Mouse (Mus musculus) liver, embryonic 13.5 days (tissue): Measurements from ENCODE around the gene Dynlrb1. TPM values are rescaled to one million over a fixed set of nuclear protein-coding genes. Genes with fewer than 3 reads are reported as not detected.

Experiments
- ATAC-seq: fragments of 200-750 bp; cut with Nextera tagmentation; 2 replicates; pipeline ENCODE4 v1.8.0; 2017; ENCODE audit warnings: low read depth, mild to moderate bottlenecking, moderate number of reproducible peaks, moderate library complexity
- DNase-seq: peaks from one replicate; pipeline ENCODE4 v3.0.0; 2022
- H3K27ac ChIP-seq: fragments of 300-500 bp; sonication (generic); 2 replicates; pipeline ENCODE4 v1.5.1; 2015; ENCODE audit warnings: moderate library complexity, mild to moderate bottlenecking, inconsistent platforms
- H3K27me3 ChIP-seq: fragments of 300-500 bp; sonication (generic); 2 replicates; pipeline ENCODE4 v1.6.1; 2015; ENCODE audit warnings: mild to moderate bottlenecking, inconsistent platforms
- H3K36me3 ChIP-seq: fragments of 300-500 bp; sonication (generic); 2 replicates; pipeline ENCODE4 v1.6.1; 2015; ENCODE audit warnings: mild to moderate bottlenecking, inconsistent platforms
- H3K4me1 ChIP-seq: fragments of 300-500 bp; sonication (generic); replicated peaks from 2 replicates; pipeline ENCODE4 v1.6.1; 2015; ENCODE audit warnings: inconsistent platforms
- H3K4me2 ChIP-seq: fragments of 300-500 bp; sonication (generic); 2 replicates; pipeline ENCODE4 v1.6.1; 2015; ENCODE audit warnings: inconsistent platforms, mild to moderate bottlenecking, moderate library complexity
- H3K4me3 ChIP-seq: fragments of 300-500 bp; sonication (generic); replicated peaks from 2 replicates; pipeline ENCODE4 v1.5.1; 2015; ENCODE audit warnings: mild to moderate bottlenecking, inconsistent platforms
- H3K9ac ChIP-seq: fragments of 300-500 bp; sonication (generic); 2 replicates; pipeline ENCODE4 v1.6.1; 2015; ENCODE audit warnings: mild to moderate bottlenecking, inconsistent platforms
- H3K9me3 ChIP-seq: fragments of 300-500 bp; sonication (generic); replicated peaks from 2 replicates; pipeline ENCODE4 v1.6.1; 2016; ENCODE audit warnings: inconsistent platforms
- WGBS: fragments of 180-500 bp; shearing (Covaris S2); methylation state at CpG from one replicate; pipeline ENCODE4 v1.1.7; 2015; ENCODE audit not compliant: insufficient replicate concordance; 5-methylcytosine and 5-hydroxymethylcytosine counted together
- polyA plus RNA-seq: library from polyadenylated mRNA; unstranded; fragments of >200 nt; fragmentation: Nextera tagmentation; extraction: Ambion mirVana; gene quantifications from 2 replicates; pipeline ENCODE4 v1.2.1, GENCODE M21; 2015

Gene Dynlrb1
- polyA plus RNA-seq, 1 experiment from 2014 or later, result 147 TPM

DNA sequence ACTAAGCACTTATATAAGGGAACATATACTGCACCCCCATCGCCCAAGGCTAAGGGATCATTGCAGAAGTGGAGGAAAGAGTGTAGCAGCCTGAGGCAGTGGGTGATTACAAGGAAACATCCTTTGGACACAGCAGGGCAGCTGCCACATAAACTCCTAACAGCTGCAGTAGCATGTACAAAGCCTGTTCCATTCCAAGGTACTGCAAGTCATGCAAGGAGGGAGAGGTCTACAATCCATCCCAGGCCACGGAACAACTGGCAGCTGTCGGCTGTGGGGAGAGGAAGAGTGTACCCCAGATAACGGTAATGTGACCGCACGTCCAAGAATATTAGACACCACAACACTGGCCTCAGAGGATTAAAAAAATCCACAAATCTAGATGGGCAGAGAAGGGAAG lies 29.2 kb downstream of the Dynlrb1 start:
- Histone ChIP-seq H3K4me3 (no peak overlapping the region), H3K9ac (no peak overlapping the region), H3K4me2 (no peak overlapping the region), H3K9me3 (no peaks in the 10 kb centered on the region), H3K27me3 (no peaks in the 10 kb centered on the region), H3K4me1 (no peaks in the 10 kb centered on the region), H3K36me3 (no peaks in the 10 kb centered on the region), H3K27ac (no peak overlapping the region)
- ATAC-seq (no peak), DNase-seq (no peak)
- 66% methylated on average over 6 of the region's 6 CpGs for WGBS

GRCm38 (mm10) chr2:155266896-155267295 lies 30.6 kb downstream of the Dynlrb1 start:
- H3K27me3 ChIP-seq, result no peaks in the 10 kb centered on the region
- H3K9ac ChIP-seq, result no peak overlapping the region
- H3K36me3 ChIP-seq, result no peaks in the 10 kb centered on the region
- no peaks in the 10 kb centered on the region for H3K4me1 ChIP-seq
- H3K4me2 ChIP-seq, result no peak overlapping the region
- DNase-seq (no peak), ATAC-seq (no peak)
- 71% methylated on average over 5 of the region's 5 CpGs for WGBS
- no peaks in the 10 kb centered on the region for H3K9me3 ChIP-seq
- H3K27ac ChIP-seq, result no peak overlapping the region
- H3K4me3 ChIP-seq, result no peak overlapping the region

DNA sequence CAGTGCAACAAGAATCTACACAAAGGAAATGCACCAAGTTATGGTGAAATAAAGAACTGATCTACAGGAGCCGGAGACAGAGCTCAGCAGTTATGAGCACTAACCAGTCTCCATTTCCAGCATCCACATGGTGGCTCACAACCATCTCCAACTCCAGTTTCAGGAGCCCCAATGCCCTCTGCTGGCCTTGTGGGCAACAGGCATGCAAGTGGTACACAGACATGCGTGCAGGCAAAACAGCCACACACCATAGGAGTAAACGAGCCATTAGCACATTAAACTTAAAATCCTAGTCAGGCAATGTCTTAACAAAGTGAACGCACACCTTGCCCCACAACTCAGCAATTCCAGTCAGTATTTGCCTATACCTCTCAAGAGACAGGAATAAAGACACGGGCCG lies 35.6 kb downstream of the Dynlrb1 start:
- ATAC-seq (no peak), DNase-seq (no peak)

DNA sequence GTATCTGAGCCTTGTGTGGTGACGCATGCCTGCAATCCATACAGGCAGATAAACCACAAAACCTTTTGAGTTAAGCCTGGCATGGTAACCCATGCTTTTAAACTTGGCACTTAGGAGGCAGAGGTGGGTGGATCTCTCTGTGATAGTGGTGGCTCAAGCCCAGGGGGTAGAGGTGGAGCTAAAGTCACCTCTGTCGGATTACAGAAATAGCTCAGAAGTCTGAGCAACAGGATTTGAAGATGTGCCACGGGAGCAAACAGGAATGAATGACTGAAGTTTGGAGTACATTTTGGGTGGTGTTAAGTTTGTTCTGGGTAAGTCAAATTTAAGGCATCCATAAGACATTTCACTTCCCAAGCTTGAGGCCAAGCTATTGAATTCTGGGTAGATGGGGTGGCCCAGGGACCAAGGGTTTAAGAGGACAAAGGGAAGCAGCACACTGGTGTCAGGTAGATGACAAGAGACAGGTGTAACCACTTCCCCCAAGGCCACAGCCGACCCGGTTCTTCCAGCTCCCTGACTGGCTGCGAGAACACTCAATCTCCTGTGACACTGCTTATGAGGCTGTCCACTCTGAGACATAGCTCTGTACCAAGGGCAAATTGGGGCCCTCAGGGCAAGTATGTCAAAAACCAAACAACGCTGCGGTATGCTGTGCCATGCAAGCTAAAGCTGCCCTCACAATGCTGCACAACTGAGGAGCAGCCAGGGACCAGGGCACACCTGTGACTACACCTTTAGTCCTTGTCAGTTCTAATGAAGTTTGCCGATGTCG lies 36.2 kb downstream of the Dynlrb1 start:
- Histone ChIP-seq H3K4me1 (peaks cover 16% of the 10 kb centered on the region), H3K27me3 (no peaks in the 10 kb centered on the region), H3K36me3 (no peaks in the 10 kb centered on the region), H3K4me3 (no peak overlapping the region), H3K9me3 (no peaks in the 10 kb centered on the region), H3K27ac (no peak overlapping the region), H3K9ac (no peak overlapping the region), H3K4me2 (no peak overlapping the region)
- 63% methylated on average over 10 of the region's 10 CpGs for WGBS
- DNase-seq (no peak), ATAC-seq (no peak)

More for the DNA sequence above, 35.6 kb downstream of the Dynlrb1 start:
- WGBS, result 72% methylated on average over 6 of the region's 6 CpGs
- Histone ChIP-seq H3K4me3 (no peak overlapping the region), H3K9ac (no peak overlapping the region), H3K27ac (no peak overlapping the region), H3K36me3 (no peaks in the 10 kb centered on the region), H3K4me2 (no peak overlapping the region), H3K27me3 (no peaks in the 10 kb centered on the region), H3K9me3 (no peaks in the 10 kb centered on the region), H3K4me1 (peaks cover 11% of the 10 kb centered on the region)

DNA sequence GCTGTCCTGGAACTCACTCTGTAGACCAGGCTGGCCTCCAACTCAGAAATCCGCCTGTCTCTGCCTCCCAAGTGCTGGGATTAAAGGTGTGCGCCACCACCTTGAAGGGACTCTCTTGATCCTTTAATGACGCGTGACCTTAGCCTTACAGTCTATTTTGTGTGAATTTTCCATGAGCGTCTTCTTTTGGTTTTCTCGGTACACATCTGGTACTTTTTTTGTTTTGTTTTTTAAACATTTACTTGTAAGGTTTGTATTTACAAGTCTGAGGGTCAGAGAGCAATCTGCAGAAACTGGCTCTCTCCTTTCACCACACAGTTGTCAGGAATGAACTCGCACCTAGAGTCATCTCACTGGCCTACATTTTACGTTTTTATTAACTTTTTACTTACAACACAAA lies 37.3 kb downstream of the Dynlrb1 start:
- 77% methylated on average over 8 of the region's 8 CpGs for WGBS

DNA sequence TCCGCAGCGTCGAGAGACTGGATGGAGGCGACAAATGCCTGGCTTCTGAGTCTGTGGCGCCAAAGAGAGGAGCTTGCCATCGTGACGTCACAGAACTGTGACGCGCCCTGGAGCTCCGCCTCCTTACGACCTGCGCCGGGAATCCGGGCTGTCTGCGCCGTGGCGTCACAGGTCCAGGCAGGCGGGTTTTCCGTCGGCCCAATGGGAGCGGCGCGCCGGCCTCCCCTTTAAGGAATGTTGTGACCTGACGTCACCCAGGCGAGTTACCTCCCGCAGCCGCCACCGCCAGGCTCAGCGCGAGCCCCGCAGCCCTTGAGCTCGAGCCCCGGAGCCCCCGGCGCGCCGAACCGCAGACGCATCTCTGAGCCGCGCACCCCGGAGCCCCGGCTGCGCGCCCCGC lies 39.9 kb downstream of the Dynlrb1 start, which contains the start of gene Map1lc3a:
Map1lc3a (plus strand) TSS at position 103 of the 400 bp plus-strand sequence.
- peak; percentile 84 for ATAC-seq
- H3K4me1 ChIP-seq, result peaks cover 16% of the 10 kb centered on the region
- WGBS, result 1% methylated on average over 47 of the region's 47 CpGs

More for the DNA sequence above, 37.3 kb downstream of the Dynlrb1 start:
- no peak for DNase-seq
- H3K27me3 ChIP-seq, result no peaks in the 10 kb centered on the region
- H3K36me3 ChIP-seq, result 0 out of 2 replicates have a peak, but pooled peaks cover 3% of the 10 kb centered on the region
- ATAC-seq, result no peak
- no peak overlapping the region for H3K27ac ChIP-seq
- no peak overlapping the region for H3K9ac ChIP-seq
- no peak overlapping the region for H3K4me2 ChIP-seq
- no peak overlapping the region for H3K4me3 ChIP-seq
- peaks cover 16% of the 10 kb centered on the region for H3K4me1 ChIP-seq
- no peaks in the 10 kb centered on the region for H3K9me3 ChIP-seq

GRCm38 (mm10) chr2:155276621-155277175 lies 40.4 kb downstream of the Dynlrb1 start:
- peak; percentile 65 for DNase-seq
- no peaks in the 10 kb centered on the region for H3K9me3 ChIP-seq
- H3K36me3 ChIP-seq, result 0 out of 2 replicates have a peak, but pooled peaks cover 3% of the 10 kb centered on the region
- peak overlapping the region; percentile 75 for H3K27ac ChIP-seq
- H3K4me1 ChIP-seq, result peaks cover 16% of the 10 kb centered on the region
- WGBS, result 1% methylated on average over 31 of the region's 49 CpGs
- H3K4me2 ChIP-seq, result peak overlapping the region; percentile 98
- H3K27me3 ChIP-seq, result no peaks in the 10 kb centered on the region
- peak overlapping the region; percentile 86 for H3K9ac ChIP-seq
- ATAC-seq, result peak; percentile 89
- peak overlapping the region; percentile 91 for H3K4me3 ChIP-seq

More for the DNA sequence above, 39.9 kb downstream of the Dynlrb1 start, which contains the start of gene Map1lc3a:
- DNase-seq, result peak; percentile 94
- Histone ChIP-seq H3K27me3 (no peaks in the 10 kb centered on the region), H3K9ac (peak within 1 kb of the TSS; percentile 86), H3K9me3 (no peaks in the 10 kb centered on the region), H3K4me2 (peak within 1 kb of the TSS; percentile 98), H3K4me3 (peak within 1 kb of the TSS; percentile 91), H3K36me3 (0 out of 2 replicates have a peak, but pooled peaks cover 3% of the 10 kb centered on the region), H3K27ac (peak within 1 kb of the TSS; percentile 75)

DNA sequence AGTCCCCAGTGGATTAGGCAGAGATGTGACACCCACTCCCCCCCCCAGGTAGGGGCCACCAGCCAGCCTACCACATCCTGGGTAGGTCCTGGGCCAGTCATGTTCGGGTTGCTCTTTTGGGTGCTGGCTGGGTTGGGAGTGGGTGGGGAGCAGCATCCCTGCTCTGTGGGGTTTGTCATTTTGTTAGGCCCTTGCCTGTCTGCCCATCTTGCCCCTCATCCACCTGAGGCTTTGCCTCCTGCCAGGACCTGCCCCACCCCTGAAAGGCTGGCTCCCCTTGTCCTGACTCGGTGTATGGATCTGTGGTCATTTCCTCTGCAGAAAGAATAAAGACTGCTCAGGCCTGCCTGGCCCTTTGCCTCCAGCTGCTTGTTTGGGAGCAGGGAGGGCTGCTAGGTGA lies 41.4 kb downstream of the Dynlrb1 start:
- Histone ChIP-seq H3K4me1 (peaks cover 16% of the 10 kb centered on the region), H3K9me3 (no peaks in the 10 kb centered on the region), H3K9ac (no peak overlapping the region), H3K36me3 (0 out of 2 replicates have a peak, but pooled peaks cover 3% of the 10 kb centered on the region), H3K27ac (no peak overlapping the region), H3K4me2 (0 out of 2 replicates have a peak overlapping the region, but pooled peaks have one; percentile 98), H3K4me3 (no peak overlapping the region), H3K27me3 (no peaks in the 10 kb centered on the region)
- ATAC-seq (no peak), DNase-seq (no peak)
- WGBS, result 90% methylated on average over 2 of the region's 2 CpGs

GRCm38 (mm10) chr2:155278361-155278760 lies 42.0 kb downstream of the Dynlrb1 start:
- Histone ChIP-seq H3K4me3 (no peak overlapping the region), H3K9me3 (no peaks in the 10 kb centered on the region), H3K9ac (no peak overlapping the region), H3K4me2 (no peak overlapping the region), H3K36me3 (0 out of 2 replicates have a peak, but pooled peaks cover 3% of the 10 kb centered on the region), H3K4me1 (peaks cover 16% of the 10 kb centered on the region), H3K27me3 (no peaks in the 10 kb centered on the region), H3K27ac (no peak overlapping the region)
- whole genome bisulfite sequencing, result 85% methylated on average over 7 of the region's 7 CpGs
- DNase-seq (no peak), ATAC-seq (no peak)

GRCm38 (mm10) chr2:155279163-155279562 lies 42.8 kb downstream of the Dynlrb1 start:
- Histone ChIP-seq H3K27ac (no peak overlapping the region), H3K27me3 (no peaks in the 10 kb centered on the region), H3K9me3 (no peaks in the 10 kb centered on the region), H3K4me3 (no peak overlapping the region), H3K4me2 (no peak overlapping the region), H3K9ac (no peak overlapping the region), H3K4me1 (peaks cover 16% of the 10 kb centered on the region), H3K36me3 (0 out of 2 replicates have a peak, but pooled peaks cover 3% of the 10 kb centered on the region)
- DNase-seq, result no peak
- ATAC-seq, result no peak
- WGBS, result 78% methylated on average over 4 of the region's 4 CpGs

GRCm38 (mm10) chr2:155280116-155280515 lies 43.8 kb downstream of the Dynlrb1 start:
- H3K4me2 ChIP-seq, result no peak overlapping the region
- no peak overlapping the region for H3K9ac ChIP-seq
- peaks cover 16% of the 10 kb centered on the region for H3K4me1 ChIP-seq
- 74% methylated on average over 2 of the region's 2 CpGs for WGBS
- H3K27ac ChIP-seq, result no peak overlapping the region
- H3K4me3 ChIP-seq, result no peak overlapping the region
- 0 out of 2 replicates have a peak, but pooled peaks cover 3% of the 10 kb centered on the region for H3K36me3 ChIP-seq
- no peaks in the 10 kb centered on the region for H3K9me3 ChIP-seq
- H3K27me3 ChIP-seq, result no peaks in the 10 kb centered on the region
- DNase-seq, result no peak
- no peak for ATAC-seq
